Comparison of ENCODE assay signal across 7 mouse cellular contexts in genomic region chr6:7844412-7844801, GRCm38 (mm10). TPM values are rescaled to one million over a fixed set of nuclear protein-coding genes. Genes with fewer than 3 reads are reported as not detected.
DNase-seq lines count a peak whose midpoint lies in the region; ATAC-seq and TF ChIP-seq lines count a peak whose summit lies in the region.

No protein-coding gene starts in this region.

- peak overlapping the region; percentile 73 for H3K4me2 ChIP-seq in intestine, postnatal 0 days (replicated peaks; ENCODE audit: low read depth)
- peak overlapping the region; percentile 67 for H3K4me2 ChIP-seq in midbrain, embryonic 12.5 days (replicated peaks)

- H3K27ac ChIP-seq in intestine, postnatal 0 days (ENCODE audit: low read depth, low read length) = peak overlapping the region; percentile 98
- H3K27ac ChIP-seq in midbrain, embryonic 12.5 days (replicated peaks) = peak overlapping the region; percentile 89
- no peak overlapping the region; the same call in 1 of the 2 replicates for H3K27ac ChIP-seq in small intestine, adult 2 months (ENCODE audit: insufficient read depth, low read depth, low read length)

- DNase-seq in adrenal gland, adult 2 months = peak; percentile 100
- DNase-seq in embryo, embryonic 11.5 days (ENCODE audit: low read depth, low spot score) = peak; percentile 94
- DNase-seq in gastrocnemius, postnatal 4 days (ENCODE audit: low spot score in 2 of 2) = peak; percentile 98 to 99
- DNase-seq in left cerebral cortex, postnatal 4 days = peak; percentile 98

- no peaks in the 10 kb centered on the region for H3K27me3 ChIP-seq in intestine, postnatal 0 days (replicated peaks; ENCODE audit: control insufficient read depth, insufficient read depth, low read length)
- no peaks in the 10 kb centered on the region for H3K27me3 ChIP-seq in midbrain, embryonic 12.5 days
- no peaks in the 10 kb centered on the region for H3K27me3 ChIP-seq in small intestine, adult 2 months (ENCODE audit: control insufficient read depth, insufficient read depth, low read length)

- H3K36me3 ChIP-seq in intestine, postnatal 0 days (ENCODE audit: control insufficient read depth, insufficient read depth) = no peaks in the 10 kb centered on the region
- no peaks in the 10 kb centered on the region for H3K36me3 ChIP-seq in midbrain, embryonic 12.5 days
- H3K36me3 ChIP-seq in small intestine, adult 2 months (ENCODE audit: control insufficient read depth, insufficient read depth, low read length) = no peaks in the 10 kb centered on the region

- H3K4me3 ChIP-seq in intestine, postnatal 0 days (ENCODE audit: low read depth, low read length) = peak overlapping the region; percentile 91
- peak overlapping the region; percentile 84 for H3K4me3 ChIP-seq in midbrain, embryonic 12.5 days
- H3K4me3 ChIP-seq in small intestine, adult 2 months (ENCODE audit: low read depth, low read length) = peak overlapping the region; percentile 77

- no peaks in the 10 kb centered on the region for H3K9me3 ChIP-seq in intestine, postnatal 0 days (ENCODE audit: control insufficient read depth)
- no peaks in the 10 kb centered on the region for H3K9me3 ChIP-seq in midbrain, embryonic 12.5 days

- peak; percentile 69 for TF ChIP-seq CTCF in intestine, postnatal 0 days (IDR thresholded peaks at IDR 0.05; ENCODE audit: low read depth)
- peak; percentile 51; the same call in 1 of the 2 replicates for TF ChIP-seq CTCF in small intestine, adult 2 months (IDR thresholded peaks at IDR 0.05; ENCODE audit: extremely low read depth, insufficient read length, insufficient replicate concordance, low read depth, low read length)

- H3K9ac ChIP-seq in intestine, postnatal 0 days (ENCODE audit: low read depth, low read length) = peak overlapping the region; percentile 95
- peak overlapping the region; percentile 84; the same call in 1 of the 2 replicates for H3K9ac ChIP-seq in midbrain, embryonic 12.5 days (replicated peaks)

- intact Hi-C loops in left cerebral cortex, postnatal 4 days (cut with DNase I) = loop anchor here (10.0 kb wide), 1 partner anchor 340 kb away; no protein-coding TSS in a partner anchor

- ATAC-seq in intestine, postnatal 0 days = peak; percentile 89
- ATAC-seq in midbrain, embryonic 12.5 days (ENCODE audit: low FRiP score, low read depth) = peak; percentile 100

- TF ChIP-seq POLR2A in small intestine, adult 2 months (IDR thresholded peaks at IDR 0.05; ENCODE audit: low read depth, low read length) = no peak

- 0% methylated on average over 31 of the region's 33 CpGs for WGBS in intestine, postnatal 0 days
- WGBS in midbrain, embryonic 12.5 days = 0% methylated on average over 25 of the region's 33 CpGs
- 3% methylated on average over 32 of the region's 33 CpGs for WGBS in small intestine, adult 2 months

- peaks cover 6% of the 10 kb centered on the region for H3K4me1 ChIP-seq in intestine, postnatal 0 days (replicated peaks; ENCODE audit: control insufficient read depth, insufficient read depth, low read length)
- H3K4me1 ChIP-seq in midbrain, embryonic 12.5 days = 0 out of 2 replicates have a peak, but pooled peaks cover 6% of the 10 kb centered on the region
- peaks cover 13% of the 10 kb centered on the region for H3K4me1 ChIP-seq in small intestine, adult 2 months (ENCODE audit: control insufficient read depth, insufficient read depth, insufficient read length, low read length)

RNA-seq across cellular contexts. Expression of gene C1galt1, which starts 0.2 kb away (rescaled TPM):
- total RNA-seq in adrenal gland, adult 2 months (2021) = 10 to 100 TPM; 24.2 to 41.7 TPM
- polyA plus RNA-seq in adrenal gland, adult 2 months (2012; rRNA removed) = 1.9 and 2.7 TPM in 2 replicates
- 10 to 100 TPM; 16.3 to 17.6 TPM for total RNA-seq in gastrocnemius, postnatal 4 days (2021)
- 8.3 and 8.7 TPM in 2 replicates for polyA plus RNA-seq in intestine, postnatal 0 days (2015; fragmentation: Nextera tagmentation; extraction: Ambion mirVana)
- 10 to 100 TPM; 16.4 to 17.2 TPM for total RNA-seq in left cerebral cortex, postnatal 4 days (2021)
- polyA plus RNA-seq in midbrain, embryonic 12.5 days (2016; fragmentation: Nextera tagmentation; extraction: Ambion mirVana) = 1.4 and 1.5 TPM in 2 replicates
- 1.2 and 2.5 TPM in 2 replicates for polyA plus RNA-seq in small intestine, adult 2 months (2012; rRNA removed)
